Mouse (Mus musculus) kidney, adult 2 months (tissue): Measurements from ENCODE around the gene Eml3. TPM values are rescaled to one million over a fixed set of nuclear protein-coding genes. Genes with fewer than 3 reads are reported as not detected.
"Not testable (repeated sequence)": the region's sequence is repeated elsewhere in the genome, so short reads cannot be mapped to it uniquely, and the experiment has no call there.

Source experiments
- DNase-seq: peaks from one replicate; pipeline ENCODE4 v3.0.0; 2021
- H3K27ac ChIP-seq: fragments of 200-500 bp; 2 replicates; pipeline ENCODE4 v1.5.1; 2012; ENCODE audit warnings: low read depth, low read length, control low read depth, inconsistent platforms; ENCODE audit not compliant: insufficient read depth
- H3K27me3 ChIP-seq: fragments of 200-500 bp; replicated peaks from 2 replicates; pipeline ENCODE4 v1.6.1; 2012; ENCODE audit warnings: mild to moderate bottlenecking, moderate library complexity, low read length, inconsistent platforms; ENCODE audit not compliant: control insufficient read depth, insufficient read depth
- H3K36me3 ChIP-seq: fragments of 200-500 bp; 2 replicates; pipeline ENCODE4 v1.6.1; 2012; ENCODE audit warnings: mild to moderate bottlenecking, moderate library complexity, low read length, inconsistent platforms; ENCODE audit not compliant: control insufficient read depth, insufficient read depth
- H3K4me1 ChIP-seq: fragments of 200-500 bp; 2 replicates; pipeline ENCODE4 v1.6.1; 2011; ENCODE audit warnings: low read length; ENCODE audit not compliant: control insufficient read depth, insufficient read depth
- H3K4me3 ChIP-seq: fragments of 200-500 bp; 2 replicates; pipeline ENCODE4 v1.5.1; 2011; ENCODE audit warnings: mild to moderate bottlenecking, low read depth, low read length, control low read depth; ENCODE audit not compliant: insufficient read depth
- CTCF ChIP-seq: fragments of 200-500 bp; conservative IDR thresholded peaks from 2 replicates; pipeline ENCODE4 v1.5.1; 2011; ENCODE audit warnings: low read depth, mild to moderate bottlenecking, control low read depth, low read length, moderate library complexity, mixed read lengths; ENCODE audit not compliant: insufficient read depth, insufficient read length
- POLR2A ChIP-seq: fragments of 200-500 bp; IDR thresholded peaks from one replicate; pipeline ENCODE4 v1.6.1; 2011; ENCODE audit warnings: low read depth, low read length, control low read depth
- WGBS: fragments of 180-500 bp; shearing (Covaris S2); methylation state at CpG from one replicate; pipeline ENCODE4 v1.1.7; 2018; 5-methylcytosine and 5-hydroxymethylcytosine counted together
- polyA plus RNA-seq: library from polyadenylated mRNA; depleted of rRNA; stranded (reverse); fragments of >200 nt; gene quantifications from 2 replicates; pipeline ENCODE4 v1.2.3, GENCODE M21; 2012

The Eml3 gene
- polyA plus RNA-seq, 1 experiment, result 35.7 TPM

GRCm38 (mm10) chr19:8888511-8889385 lies 40.6 kb upstream of the Eml3 start, which contains the start of the genes 1810009A15Rik and Gm49416:
Gene 1810009A15Rik, plus strand, starts transcription at chr19:8888853.
Gene Gm49416, plus strand, starts transcription at chr19:8888926.
- H3K36me3 ChIP-seq, result peaks cover 3% of the 10 kb centered on the region; the same call in 1 of the 2 replicates

GRCm38 (mm10) chr19:8892829-8893766 lies 36.3 kb upstream of the Eml3 start, which contains the start of gene Ints5:
Gene Ints5, plus strand, starts transcription at chr19:8893005.
- peak within 1 kb of the TSS; percentile 30; the same call in 1 of the 2 replicates for H3K27ac ChIP-seq
- peak; percentile 75 for TF ChIP-seq POLR2A
- no peak for TF ChIP-seq CTCF
- peak within 1 kb of the TSS; percentile 88 for H3K4me3 ChIP-seq
- WGBS, result 2% methylated on average over 54 of the region's 54 CpGs
- H3K36me3 ChIP-seq, result peaks cover 3% of the 10 kb centered on the region
- H3K4me1 ChIP-seq, result no peaks in the 10 kb centered on the region
- no peaks in the 10 kb centered on the region for H3K27me3 ChIP-seq
- DNase-seq, result peak; percentile 91

More at GRCm38 (mm10) chr19:8888511-8889385, 40.6 kb upstream of the Eml3 start, which contains the start of the genes 1810009A15Rik and Gm49416:
- H3K4me1 ChIP-seq, result peaks cover 4% of the 10 kb centered on the region; the same call in 1 of the 2 replicates
- peak; percentile 83 for TF ChIP-seq POLR2A
- no peak for TF ChIP-seq CTCF
- WGBS, result under 1% methylated on average over 58 of the region's 58 CpGs
- peak; percentile 97 for DNase-seq
- peak within 1 kb of the TSS; percentile 75 for H3K4me3 ChIP-seq
- H3K27ac ChIP-seq, result peak within 1 kb of the TSS; percentile 47
- H3K27me3 ChIP-seq, result no peaks in the 10 kb centered on the region

- H3K4me1 ChIP-seq, result no peaks in the 10 kb centered on the region; the same call in 1 of the 2 replicates
- H3K36me3 ChIP-seq, result peaks cover 2% of the 10 kb centered on the region
- H3K27ac ChIP-seq, result no peak overlapping the region
- DNase-seq, result no peak
- H3K27me3 ChIP-seq, result no peaks in the 10 kb centered on the region
- 90% methylated on average over 9 of the region's 9 CpGs for WGBS
- TF ChIP-seq CTCF (no peak), POLR2A (no peak)
- no peak overlapping the region for H3K4me3 ChIP-seq
These were observed 33.9 kb upstream of the Eml3 start for GRCm38 (mm10) chr19:8895397-8895960.

DNA sequence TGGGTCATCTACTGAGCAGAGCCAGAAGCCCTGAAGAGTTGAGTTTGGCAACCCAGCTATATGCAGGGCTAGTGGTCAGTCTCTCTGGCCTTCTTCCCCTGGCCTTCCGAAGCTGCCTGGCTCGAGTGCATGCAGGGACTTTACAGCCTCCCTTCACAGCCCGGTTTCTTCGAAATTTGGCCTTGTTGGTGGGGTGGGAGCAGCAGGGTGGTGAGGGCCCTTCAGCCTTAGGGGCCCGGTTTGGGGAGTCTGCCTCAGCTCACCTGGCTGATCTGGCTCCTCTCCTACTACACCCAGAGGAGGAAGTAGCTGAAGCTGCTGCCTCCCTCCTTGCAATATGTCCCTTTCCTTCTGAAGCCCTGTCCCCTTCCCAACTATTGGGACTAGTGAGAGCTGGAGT lies 33.1 kb upstream of the Eml3 start:
- not testable (repeated sequence) for H3K27ac ChIP-seq
- 79% methylated on average over 5 of the region's 5 CpGs for WGBS

DNA sequence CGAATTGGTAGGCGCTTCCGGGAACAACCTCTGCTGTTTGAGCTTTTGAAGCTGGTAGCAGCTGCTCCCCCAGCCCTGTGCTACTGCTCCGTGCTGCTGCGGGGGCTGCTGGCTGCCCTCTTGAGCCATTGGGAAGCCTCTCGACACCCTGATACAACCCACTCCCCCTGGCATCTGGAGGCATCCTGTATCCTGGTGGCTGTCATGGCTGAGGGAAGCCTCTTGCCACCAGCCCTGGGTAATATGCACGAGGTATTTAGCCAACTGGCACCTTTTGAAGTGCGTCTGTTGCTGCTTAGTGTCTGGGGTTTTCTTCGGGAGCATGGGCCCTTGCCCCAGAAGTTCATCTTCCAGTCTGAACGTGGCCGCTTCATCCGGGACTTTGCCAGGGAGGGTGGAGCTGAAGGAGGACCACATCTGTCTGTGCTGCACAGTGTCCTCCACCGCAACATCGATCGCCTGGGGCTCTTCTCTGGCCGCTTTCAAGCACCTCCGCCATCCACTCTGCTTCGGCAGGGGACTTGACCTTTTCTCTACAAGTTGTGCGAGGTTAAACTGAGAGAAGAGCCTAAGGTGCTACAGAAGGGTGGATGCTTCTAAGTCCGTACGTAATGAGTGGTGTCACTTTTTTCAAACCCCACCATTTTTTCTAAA lies 32.0 kb upstream of the Eml3 start:
- Histone ChIP-seq H3K27ac (peak overlapping the region; percentile 43), H3K4me3 (peak overlapping the region; percentile 88)
- H3K27me3 ChIP-seq, H3K4me1 ChIP-seq, H3K36me3 ChIP-seq: not testable (repeated sequence)
- WGBS, result 17% methylated on average over 21 of the region's 21 CpGs
- DNase-seq, result peak; percentile 62

More for the DNA sequence above, 33.1 kb upstream of the Eml3 start:
- not testable (repeated sequence) for DNase-seq, H3K4me3 ChIP-seq, H3K4me1 ChIP-seq, H3K36me3 ChIP-seq, H3K27me3 ChIP-seq

GRCm38 (mm10) chr19:8897865-8898495 lies 31.4 kb upstream of the Eml3 start, which contains the start of gene Ganab:
Gene Ganab, plus strand, starts transcription at chr19:8898071.
- H3K27ac ChIP-seq, result peak within 1 kb of the TSS; percentile 83
- under 1% methylated on average over 53 of the region's 53 CpGs for WGBS
- H3K27me3 ChIP-seq, result no peaks in the 10 kb centered on the region
- TF ChIP-seq CTCF (no peak), POLR2A (peak; percentile 75)
- H3K4me3 ChIP-seq, result peak within 1 kb of the TSS; percentile 88
- H3K36me3 ChIP-seq, result no peaks in the 10 kb centered on the region; the same call in none of the 2 replicates
- H3K4me1 ChIP-seq, result no peaks in the 10 kb centered on the region; the same call in 1 of the 2 replicates
- peak; percentile 98 for DNase-seq
